Mouse (Mus musculus): ENCODE results near the gene Rtn1.

- TF ChIP-seq CTCF (IDR thresholded peaks at IDR 0.05; ENCODE audit: low read depth) (no peak), EP300 (IDR thresholded peaks at IDR 0.05; ENCODE audit: low read depth) (no peak)
These were observed 24.5 kb upstream of the Rtn1 start for GRCm38 (mm10) chr12:72433241-72433865.
